Mouse (Mus musculus): ENCODE results near the gene Prl3c1. TPM values are rescaled to one million over a fixed set of nuclear protein-coding genes. Genes with fewer than 3 reads are reported as not detected.
"Not testable (repeated sequence)": the region's sequence is repeated elsewhere in the genome, so short reads cannot be mapped to it uniquely, and the experiment has no call there.

Gene Prl3c1
- polyA plus RNA-seq (2016; fragmentation: Nextera tagmentation; extraction: Ambion mirVana) = not detected in 2 replicates

GRCm38 (mm10) chr13:27196359-27196758, at the start of gene Prl3c1:
Gene Prl3c1, plus strand, starts transcription at chr13:27196659.
- no peak for ATAC-seq (ENCODE audit: insufficient number of reproducible peaks, insufficient read depth, low FRiP score, low TSS enrichment, low read depth)
- no peak within 1 kb of the TSS for H3K4me3 ChIP-seq (replicated peaks)
- H3K27ac ChIP-seq = no peak within 1 kb of the TSS
- WGBS = 97% methylated on average over 1 of the region's 1 CpGs
- no peaks in the 10 kb centered on the region for H3K9me3 ChIP-seq
- H3K4me2 ChIP-seq = no peak within 1 kb of the TSS
- H3K36me3 ChIP-seq = no peaks in the 10 kb centered on the region
- no peaks in the 10 kb centered on the region for H3K27me3 ChIP-seq
- H3K9ac ChIP-seq (replicated peaks) = no peak within 1 kb of the TSS
- H3K4me1 ChIP-seq (replicated peaks) = no peaks in the 10 kb centered on the region

DNA sequence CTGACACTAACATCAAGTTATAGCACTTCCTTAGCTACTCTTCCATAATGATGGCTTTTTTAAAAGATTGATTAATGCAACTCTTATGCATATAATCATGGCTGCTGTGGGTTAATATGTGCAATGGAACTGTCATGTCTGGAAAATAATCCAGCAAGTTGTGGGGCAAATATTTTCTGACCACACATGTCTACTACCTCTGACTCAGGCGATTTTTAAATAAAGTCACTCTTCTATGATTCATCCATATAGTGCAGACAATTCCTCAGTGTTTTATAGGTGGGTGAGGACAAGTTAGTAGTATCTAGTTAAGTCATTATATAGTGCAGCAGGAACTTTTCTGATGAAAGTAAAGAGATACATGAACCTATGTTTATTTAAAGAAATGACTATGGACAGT, 48.2 kb upstream of the Prl3c1 start:
- WGBS = 63% methylated on average over 1 of the region's 1 CpGs
- no peak overlapping the region for H3K27ac ChIP-seq

DNA sequence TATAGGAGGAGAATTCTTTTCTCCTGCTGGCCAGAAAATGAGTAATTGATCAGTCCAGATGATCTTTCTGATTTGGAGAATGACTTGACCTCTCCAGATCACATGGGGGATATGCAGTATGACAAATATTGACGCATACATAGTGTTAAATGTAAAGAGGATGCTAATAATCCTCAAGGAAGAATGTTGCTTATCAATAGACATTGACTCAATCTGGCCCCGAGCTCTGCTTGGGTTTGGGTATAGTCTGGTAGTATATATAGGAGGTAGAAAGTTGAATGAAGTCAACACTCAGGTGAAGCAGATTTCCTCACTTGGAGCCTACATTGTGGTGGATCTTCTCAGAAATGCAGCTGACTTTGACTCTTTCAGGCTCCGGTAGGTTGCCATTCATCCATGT, 40.0 kb upstream of the Prl3c1 start, which contains the start of gene Prl3d3:
Gene Prl3d3 (plus strand): TSS at position 301 of the 400 bp plus-strand sequence.
- H3K4me1 ChIP-seq (replicated peaks); H3K9me3 ChIP-seq; H3K4me3 ChIP-seq (replicated peaks); H3K27me3 ChIP-seq; H3K27ac ChIP-seq; H3K36me3 ChIP-seq; ATAC-seq (ENCODE audit: insufficient number of reproducible peaks, insufficient read depth, low FRiP score, low TSS enrichment, low read depth); H3K9ac ChIP-seq (replicated peaks); H3K4me2 ChIP-seq: not testable (repeated sequence)
- 90% methylated on average over 3 of the region's 3 CpGs for WGBS

More for the DNA sequence above, 48.2 kb upstream of the Prl3c1 start:
- Histone ChIP-seq H3K9me3 (no peaks in the 10 kb centered on the region), H3K4me2 (no peak overlapping the region), H3K36me3 (no peaks in the 10 kb centered on the region), H3K27me3 (no peaks in the 10 kb centered on the region), H3K9ac (replicated peaks) (no peak overlapping the region), H3K4me3 (replicated peaks) (no peak overlapping the region), H3K4me1 (replicated peaks) (no peaks in the 10 kb centered on the region)
- no peak for ATAC-seq (ENCODE audit: insufficient number of reproducible peaks, insufficient read depth, low FRiP score, low TSS enrichment, low read depth)

GRCm38 (mm10) chr13:27241547-27241946, 45.1 kb downstream of the Prl3c1 start, which contains the start of gene Prl3b1:
Gene Prl3b1, plus strand, starts transcription at chr13:27241847.
- Histone ChIP-seq H3K27ac (no peak within 1 kb of the TSS), H3K36me3 (no peaks in the 10 kb centered on the region), H3K9me3 (no peaks in the 10 kb centered on the region), H3K9ac (replicated peaks) (no peak within 1 kb of the TSS), H3K4me2 (no peak within 1 kb of the TSS), H3K4me1 (replicated peaks) (no peaks in the 10 kb centered on the region), H3K4me3 (replicated peaks) (no peak within 1 kb of the TSS), H3K27me3 (no peaks in the 10 kb centered on the region)
- no peak for ATAC-seq (ENCODE audit: insufficient number of reproducible peaks, insufficient read depth, low FRiP score, low TSS enrichment, low read depth)
- WGBS = 95% methylated on average over 1 of the region's 1 CpGs

Other genes starting within 250 kb of the Prl3c1 start
- not detected in 2 replicates for gene Prl, start 139.1 kb upstream of the Prl3c1 start, polyA plus RNA-seq (2016; fragmentation: Nextera tagmentation; extraction: Ambion mirVana)
- not detected in 2 replicates for gene Prl3d1, start 102.5 kb upstream of the Prl3c1 start, polyA plus RNA-seq (2016; fragmentation: Nextera tagmentation; extraction: Ambion mirVana)
- not detected in 2 replicates for gene Prl3d2, start 75.0 kb upstream of the Prl3c1 start, polyA plus RNA-seq (2016; fragmentation: Nextera tagmentation; extraction: Ambion mirVana)
- gene Prl3d3, start 39.9 kb upstream of the Prl3c1 start, polyA plus RNA-seq (2016; fragmentation: Nextera tagmentation; extraction: Ambion mirVana) = not detected in 2 replicates
- gene Prl3b1, start 45.2 kb downstream of the Prl3c1 start, polyA plus RNA-seq (2016; fragmentation: Nextera tagmentation; extraction: Ambion mirVana) = not detected in 2 replicates
- gene Prl3a1, start 62.8 kb downstream of the Prl3c1 start, polyA plus RNA-seq (2016; fragmentation: Nextera tagmentation; extraction: Ambion mirVana) = not detected in 2 replicates
- not detected in 2 replicates for gene Prl6a1, start 116.0 kb downstream of the Prl3c1 start, polyA plus RNA-seq (2016; fragmentation: Nextera tagmentation; extraction: Ambion mirVana)
- not detected in 2 replicates for gene Prl8a2, start 149.0 kb downstream of the Prl3c1 start, polyA plus RNA-seq (2016; fragmentation: Nextera tagmentation; extraction: Ambion mirVana)
- not detected in 2 replicates for gene Prl2b1, start 194.2 kb downstream of the Prl3c1 start, polyA plus RNA-seq (2016; fragmentation: Nextera tagmentation; extraction: Ambion mirVana)
- not detected in 2 replicates for gene Prl8a6, start 242.0 kb downstream of the Prl3c1 start, polyA plus RNA-seq (2016; fragmentation: Nextera tagmentation; extraction: Ambion mirVana)